Mouse (Mus musculus) liver, embryonic 15.5 days (tissue): ENCODE results near the gene Eif2d. TPM values are rescaled to one million over a fixed set of nuclear protein-coding genes. Genes with fewer than 3 reads are reported as not detected.

Experiments used
- ATAC-seq: fragments of 200-750 bp; cut with Nextera tagmentation; 2 replicates; pipeline ENCODE4 v1.8.0; 2017; ENCODE audit warnings: moderate number of reproducible peaks, mild to moderate bottlenecking, moderate library complexity; ENCODE audit not compliant: insufficient read depth
- H3K27ac ChIP-seq: fragments of 300-500 bp; sonication (generic); replicated peaks from 2 replicates; pipeline ENCODE4 v1.5.1; 2015; ENCODE audit warnings: mild to moderate bottlenecking, inconsistent platforms
- H3K27me3 ChIP-seq: fragments of 300-500 bp; sonication (generic); 2 replicates; pipeline ENCODE4 v1.6.1; 2015; ENCODE audit warnings: mild to moderate bottlenecking, inconsistent platforms
- H3K36me3 ChIP-seq: fragments of 300-500 bp; sonication (generic); replicated peaks from 2 replicates; pipeline ENCODE4 v1.6.1; 2015; ENCODE audit warnings: moderate library complexity, mild to moderate bottlenecking, inconsistent platforms
- H3K4me1 ChIP-seq: fragments of 300-500 bp; sonication (generic); replicated peaks from 2 replicates; pipeline ENCODE4 v1.6.1; 2015; ENCODE audit warnings: inconsistent platforms
- H3K4me2 ChIP-seq: fragments of 300-500 bp; sonication (generic); 2 replicates; pipeline ENCODE4 v1.6.1; 2015; ENCODE audit warnings: moderate library complexity, mild to moderate bottlenecking, inconsistent platforms
- H3K4me3 ChIP-seq: fragments of 300-500 bp; sonication (generic); replicated peaks from 2 replicates; pipeline ENCODE4 v1.5.1; 2015; ENCODE audit warnings: mild to moderate bottlenecking, inconsistent platforms
- H3K9ac ChIP-seq: fragments of 300-500 bp; sonication (generic); 2 replicates; pipeline ENCODE4 v1.6.1; 2015; ENCODE audit warnings: moderate library complexity, mild to moderate bottlenecking, inconsistent platforms
- H3K9me3 ChIP-seq: fragments of 300-500 bp; sonication (generic); replicated peaks from 2 replicates; pipeline ENCODE4 v1.6.1; 2016; ENCODE audit warnings: inconsistent platforms
- WGBS: fragments of 180-500 bp; shearing (Covaris S2); methylation state at CpG from one replicate; pipeline ENCODE4 v1.1.7; 2015; ENCODE audit warnings: mixed read lengths; ENCODE audit not compliant: insufficient replicate concordance; 5-methylcytosine and 5-hydroxymethylcytosine counted together
- polyA plus RNA-seq: library from polyadenylated mRNA; unstranded; fragments of >200 nt; fragmentation: Nextera tagmentation; extraction: Ambion mirVana; gene quantifications from 2 replicates; pipeline ENCODE4 v1.2.1, GENCODE M21; 2015

Gene Eif2d
- polyA plus RNA-seq, 1 experiment from 2014 or later = 26.0 TPM

DNA sequence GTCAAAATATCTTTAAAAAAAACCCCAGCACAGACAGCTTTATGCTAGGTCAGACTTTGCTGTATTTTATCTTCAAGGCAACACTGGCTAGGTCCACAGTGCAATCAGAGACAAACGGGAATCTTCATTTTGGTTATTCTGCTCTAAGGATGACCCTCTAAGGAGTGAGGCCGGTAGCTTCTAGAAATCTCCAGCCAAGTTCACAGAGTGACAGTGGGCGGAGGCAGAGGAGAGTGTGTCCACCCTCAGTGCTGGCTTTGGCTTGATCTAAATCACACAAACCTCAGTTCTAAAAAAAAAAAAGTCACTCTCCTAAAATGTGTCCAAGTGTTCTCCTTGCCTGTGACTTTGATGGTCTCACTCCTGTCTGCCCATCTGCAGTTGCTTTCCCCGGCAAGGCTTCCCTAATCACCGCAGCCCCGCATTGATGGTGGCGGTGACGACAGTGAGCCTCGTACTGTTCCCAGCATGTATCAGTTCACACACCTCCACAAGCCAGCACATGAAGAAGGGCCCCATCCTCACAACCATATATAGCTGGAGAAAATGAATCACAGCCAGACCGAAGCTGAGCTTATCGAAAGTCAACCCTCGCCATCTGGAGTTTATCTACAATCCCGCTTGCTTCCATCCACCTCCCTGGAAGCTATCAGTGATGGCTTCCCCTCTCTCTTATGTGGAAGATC, 33.0 kb downstream of the Eif2d start:
- no peak for ATAC-seq
- H3K4me2 ChIP-seq = no peak overlapping the region
- no peaks in the 10 kb centered on the region for H3K36me3 ChIP-seq
- no peaks in the 10 kb centered on the region for H3K27me3 ChIP-seq
- WGBS = 63% methylated on average over 13 of the region's 13 CpGs
- no peak overlapping the region for H3K27ac ChIP-seq
- no peak overlapping the region for H3K4me3 ChIP-seq
- H3K9me3 ChIP-seq = no peaks in the 10 kb centered on the region
- H3K9ac ChIP-seq = no peak overlapping the region
- peaks cover 20% of the 10 kb centered on the region; the same call in 1 of the 2 replicates for H3K4me1 ChIP-seq

GRCm38 (mm10) chr1:131186995-131187394, 34.0 kb downstream of the Eif2d start:
- no peak overlapping the region for H3K4me2 ChIP-seq
- H3K27ac ChIP-seq = no peak overlapping the region
- ATAC-seq = no peak
- H3K4me3 ChIP-seq = no peak overlapping the region
- H3K36me3 ChIP-seq = no peaks in the 10 kb centered on the region
- WGBS = 44% methylated on average over 6 of the region's 6 CpGs
- H3K4me1 ChIP-seq = peaks cover 17% of the 10 kb centered on the region; the same call in 1 of the 2 replicates
- H3K9ac ChIP-seq = no peak overlapping the region
- H3K27me3 ChIP-seq = no peaks in the 10 kb centered on the region
- H3K9me3 ChIP-seq = no peaks in the 10 kb centered on the region

DNA sequence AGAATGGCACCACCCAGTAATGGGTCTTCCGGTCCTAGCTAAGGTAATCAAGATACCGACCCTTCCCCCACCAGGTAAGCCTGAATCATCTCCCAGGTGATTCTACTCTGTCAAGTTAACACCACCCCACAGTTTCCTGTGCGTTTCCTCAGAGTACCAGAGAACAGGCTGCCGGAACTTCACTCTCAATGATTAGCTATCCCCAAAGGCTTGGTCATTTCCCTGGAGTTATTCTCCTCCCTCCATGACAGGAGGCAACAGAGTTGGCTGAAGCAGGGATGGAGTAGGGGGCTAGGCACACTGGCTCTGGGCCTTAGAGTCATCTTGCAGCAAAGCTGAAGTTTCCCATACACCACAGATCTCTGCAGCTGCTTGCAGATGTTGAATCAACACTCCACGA, 34.9 kb downstream of the Eif2d start:
- 69% methylated on average over 5 of the region's 5 CpGs for WGBS

GRCm38 (mm10) chr1:131188655-131189054, 35.7 kb downstream of the Eif2d start:
- Histone ChIP-seq H3K9ac (no peak overlapping the region), H3K9me3 (no peaks in the 10 kb centered on the region), H3K27ac (no peak overlapping the region), H3K36me3 (no peaks in the 10 kb centered on the region), H3K4me2 (no peak overlapping the region), H3K4me1 (peaks cover 17% of the 10 kb centered on the region; the same call in 1 of the 2 replicates), H3K27me3 (no peaks in the 10 kb centered on the region), H3K4me3 (no peak overlapping the region)
- ATAC-seq = peak; percentile 43
- 34% methylated on average over 5 of the region's 5 CpGs for WGBS

More for the DNA sequence above, 34.9 kb downstream of the Eif2d start:
- no peaks in the 10 kb centered on the region for H3K9me3 ChIP-seq
- H3K4me1 ChIP-seq = peaks cover 17% of the 10 kb centered on the region; the same call in 1 of the 2 replicates
- no peaks in the 10 kb centered on the region for H3K36me3 ChIP-seq
- no peak overlapping the region for H3K27ac ChIP-seq
- H3K4me2 ChIP-seq = no peak overlapping the region
- H3K4me3 ChIP-seq = no peak overlapping the region
- H3K27me3 ChIP-seq = no peaks in the 10 kb centered on the region
- H3K9ac ChIP-seq = no peak overlapping the region
- no peak for ATAC-seq

GRCm38 (mm10) chr1:131193746-131194145, 40.8 kb downstream of the Eif2d start:
- Histone ChIP-seq H3K27ac (no peak overlapping the region), H3K4me3 (no peak overlapping the region), H3K27me3 (no peaks in the 10 kb centered on the region), H3K9me3 (no peaks in the 10 kb centered on the region), H3K36me3 (no peaks in the 10 kb centered on the region), H3K4me1 (peaks cover 7% of the 10 kb centered on the region; the same call in 1 of the 2 replicates), H3K4me2 (no peak overlapping the region), H3K9ac (no peak overlapping the region)
- WGBS = 56% methylated on average over 3 of the region's 3 CpGs
- no peak for ATAC-seq

DNA sequence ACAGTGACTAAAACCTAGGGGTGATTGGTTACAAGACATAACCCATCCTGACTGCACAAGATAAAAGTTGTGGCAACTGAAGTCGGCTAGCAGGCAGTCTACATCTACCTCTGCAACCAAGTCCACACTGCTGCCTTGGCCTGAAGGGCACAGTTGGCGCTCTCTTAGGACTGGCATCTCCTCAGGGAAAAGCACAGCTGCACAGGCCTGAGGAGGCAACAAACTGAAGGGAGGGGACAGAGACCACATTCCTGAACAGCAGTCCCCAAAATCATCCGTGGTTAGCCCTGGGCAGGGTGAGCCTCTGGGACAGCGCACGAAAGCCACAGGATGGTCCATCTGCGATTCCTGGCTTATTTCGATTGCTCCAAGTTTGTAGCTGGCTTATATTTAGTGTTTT, 42.7 kb downstream of the Eif2d start:
- no peak overlapping the region for H3K9ac ChIP-seq
- no peaks in the 10 kb centered on the region for H3K36me3 ChIP-seq
- WGBS = 68% methylated on average over 7 of the region's 7 CpGs
- H3K27ac ChIP-seq = no peak overlapping the region
- H3K4me2 ChIP-seq = no peak overlapping the region
- no peaks in the 10 kb centered on the region for H3K27me3 ChIP-seq
- H3K4me3 ChIP-seq = no peak overlapping the region
- ATAC-seq = no peak
- H3K9me3 ChIP-seq = no peaks in the 10 kb centered on the region
- peaks cover 13% of the 10 kb centered on the region; the same call in 1 of the 2 replicates for H3K4me1 ChIP-seq

DNA sequence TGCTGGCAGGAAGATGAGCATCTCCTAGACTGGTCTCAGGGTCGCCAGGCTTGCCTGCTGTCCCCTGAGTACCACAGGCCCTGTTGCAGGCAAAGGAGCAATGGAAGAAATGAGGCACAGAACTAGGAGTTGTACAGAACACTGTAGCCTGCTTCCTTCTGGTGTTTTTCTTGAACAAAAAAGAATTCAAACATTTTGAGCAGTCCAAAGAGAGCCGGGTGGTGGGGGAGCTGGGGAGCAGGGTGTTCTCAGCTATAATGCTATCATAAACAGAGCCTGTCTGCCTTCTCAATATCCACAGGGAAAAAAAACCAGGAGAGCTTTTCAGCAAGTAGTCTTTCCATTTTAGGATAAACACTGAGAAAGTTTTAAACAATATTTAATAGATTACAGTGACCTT, 43.1 kb downstream of the Eif2d start:
- 59% methylated on average over 2 of the region's 2 CpGs for WGBS
- H3K4me1 ChIP-seq = peaks cover 15% of the 10 kb centered on the region
- no peaks in the 10 kb centered on the region for H3K36me3 ChIP-seq
- no peak overlapping the region for H3K9ac ChIP-seq
- no peak overlapping the region for H3K27ac ChIP-seq
- no peak overlapping the region for H3K4me2 ChIP-seq
- no peak overlapping the region for H3K4me3 ChIP-seq
- ATAC-seq = no peak
- H3K27me3 ChIP-seq = no peaks in the 10 kb centered on the region
- H3K9me3 ChIP-seq = no peaks in the 10 kb centered on the region

DNA sequence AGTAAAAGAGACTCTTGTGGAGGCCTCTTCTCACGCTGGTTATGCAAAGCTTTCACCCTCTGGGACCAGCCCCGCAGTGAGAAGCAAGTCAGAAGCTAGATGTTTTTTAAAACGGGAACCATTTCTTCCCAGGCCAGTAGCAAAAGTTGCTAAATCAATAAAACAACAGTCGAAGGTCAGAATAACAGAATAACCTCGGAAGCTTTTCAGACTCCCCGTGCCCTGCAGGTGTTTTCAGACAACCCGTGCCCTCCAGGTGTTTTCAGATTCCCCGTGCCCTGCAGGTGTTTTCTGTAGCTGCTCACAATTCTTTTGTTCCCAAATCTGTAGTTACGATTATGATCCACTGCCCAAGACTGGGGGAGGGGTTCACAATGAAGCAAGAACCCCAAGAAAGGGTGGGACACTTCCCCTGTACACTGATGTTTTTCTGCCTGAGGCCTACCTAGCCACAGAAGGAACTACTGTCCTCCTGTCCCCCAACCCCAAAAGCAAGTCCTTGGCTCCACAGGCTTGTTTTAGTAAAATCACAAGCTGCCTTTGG, 45.5 kb downstream of the Eif2d start:
- Histone ChIP-seq H3K27ac (peak overlapping the region; percentile 67), H3K4me2 (peak overlapping the region; percentile 53)
- no peak for ATAC-seq

GRCm38 (mm10) chr1:131199118-131199821, 46.3 kb downstream of the Eif2d start:
- no peak for ATAC-seq
- no peak overlapping the region for H3K9ac ChIP-seq
- H3K27ac ChIP-seq = peak overlapping the region; percentile 67

More for the DNA sequence above, 45.5 kb downstream of the Eif2d start:
- H3K9ac ChIP-seq = no peak overlapping the region
- H3K27me3 ChIP-seq = no peaks in the 10 kb centered on the region
- peaks cover 21% of the 10 kb centered on the region for H3K4me1 ChIP-seq
- WGBS = 44% methylated on average over 9 of the region's 9 CpGs
- no peaks in the 10 kb centered on the region for H3K9me3 ChIP-seq
- H3K4me3 ChIP-seq = peak overlapping the region; percentile 37; the same call in 1 of the 2 replicates
- no peaks in the 10 kb centered on the region for H3K36me3 ChIP-seq

GRCm38 (mm10) chr1:131199976-131200375, 47.0 kb downstream of the Eif2d start:
- H3K4me3 ChIP-seq = peak overlapping the region; percentile 37
- H3K36me3 ChIP-seq = no peaks in the 10 kb centered on the region
- H3K27me3 ChIP-seq = no peaks in the 10 kb centered on the region
- H3K9ac ChIP-seq = no peak overlapping the region
- peak; percentile 64 for ATAC-seq
- peaks cover 21% of the 10 kb centered on the region for H3K4me1 ChIP-seq
- WGBS = 19% methylated on average over 12 of the region's 12 CpGs
- H3K27ac ChIP-seq = peak overlapping the region; percentile 67
- peak overlapping the region; percentile 53 for H3K4me2 ChIP-seq
- H3K9me3 ChIP-seq = no peaks in the 10 kb centered on the region

More at GRCm38 (mm10) chr1:131199118-131199821, 46.3 kb downstream of the Eif2d start:
- Histone ChIP-seq H3K9me3 (no peaks in the 10 kb centered on the region), H3K36me3 (no peaks in the 10 kb centered on the region), H3K4me3 (peak overlapping the region; percentile 37), H3K4me2 (peak overlapping the region; percentile 53), H3K27me3 (no peaks in the 10 kb centered on the region), H3K4me1 (peaks cover 21% of the 10 kb centered on the region)
- WGBS = 32% methylated on average over 18 of the region's 18 CpGs

GRCm38 (mm10) chr1:131200588-131200987, 47.6 kb downstream of the Eif2d start:
- H3K4me3 ChIP-seq = no peak overlapping the region
- H3K4me2 ChIP-seq = no peak overlapping the region
- no peak overlapping the region for H3K27ac ChIP-seq
- peaks cover 21% of the 10 kb centered on the region for H3K4me1 ChIP-seq
- no peaks in the 10 kb centered on the region for H3K36me3 ChIP-seq
- H3K9me3 ChIP-seq = no peaks in the 10 kb centered on the region
- no peak overlapping the region for H3K9ac ChIP-seq
- no peaks in the 10 kb centered on the region for H3K27me3 ChIP-seq
- no peak for ATAC-seq
- WGBS = 59% methylated on average over 10 of the region's 10 CpGs
